Mouse (Mus musculus) forebrain, embryonic 14.5 days (tissue): Measurements from ENCODE around the gene Trp53. TPM values are rescaled to one million over a fixed set of nuclear protein-coding genes. Genes with fewer than 3 reads are reported as not detected.
"Not testable (repeated sequence)": the region's sequence is repeated elsewhere in the genome, so short reads cannot be mapped to it uniquely, and the experiment has no call there.

Experiments
- ATAC-seq: fragments of 200-750 bp; cut with Nextera tagmentation; 2 replicates; pipeline ENCODE4 v1.8.0; 2017; ENCODE audit warnings: mild to moderate bottlenecking, moderate library complexity
- DNase-seq: peaks from one replicate; pipeline ENCODE4 v3.0.0-alpha.2; 2015; ENCODE audit warnings: low spot score
- H3K27ac ChIP-seq: fragments of 300-500 bp; sonication (generic); 2 replicates; pipeline ENCODE4 v1.5.1; 2014; ENCODE audit warnings: low read depth, mild to moderate bottlenecking, control low read depth, low read length, moderate library complexity
- H3K27me3 ChIP-seq: fragments of 300-500 bp; sonication (generic); replicated peaks from 2 replicates; pipeline ENCODE4 v1.6.1; 2014; ENCODE audit warnings: low read length, control low read depth, mixed read lengths; ENCODE audit not compliant: control insufficient read depth, insufficient read depth
- H3K36me3 ChIP-seq: fragments of 300-500 bp; sonication (generic); 2 replicates; pipeline ENCODE4 v1.6.1; 2014; ENCODE audit warnings: low read length, control low read depth; ENCODE audit not compliant: control insufficient read depth, insufficient read depth
- H3K4me1 ChIP-seq: fragments of 300-500 bp; sonication (generic); 2 replicates; pipeline ENCODE4 v1.6.1; 2014; ENCODE audit warnings: antibody characterized with exemption, low read length, control low read depth; ENCODE audit not compliant: control insufficient read depth, insufficient read depth
- H3K4me2 ChIP-seq: fragments of 300-500 bp; sonication (generic); 2 replicates; pipeline ENCODE4 v1.6.1; 2014; ENCODE audit warnings: mild to moderate bottlenecking, control low read depth, low read length
- H3K4me3 ChIP-seq: fragments of 300-500 bp; sonication (generic); 2 replicates; pipeline ENCODE4 v1.5.1; 2014; ENCODE audit warnings: low read depth, low read length, control low read depth
- H3K9ac ChIP-seq: fragments of 300-500 bp; sonication (generic); 2 replicates; pipeline ENCODE4 v1.6.1; 2014; ENCODE audit warnings: mild to moderate bottlenecking, low read length, control low read depth, moderate library complexity
- H3K9me3 ChIP-seq: fragments of 300-500 bp; sonication (generic); replicated peaks from 2 replicates; pipeline ENCODE4 v1.6.1; 2016; ENCODE audit warnings: low read length, control low read depth, mixed read lengths; ENCODE audit not compliant: control insufficient read depth
- WGBS: fragments of 180-500 bp; shearing (Covaris S2); extraction: QIAGEN DNeasy Blood & Tissue Kit; methylation state at CpG from one replicate; pipeline ENCODE4 v1.1.7; 2014; 5-methylcytosine and 5-hydroxymethylcytosine counted together
- polyA plus RNA-seq: library from polyadenylated mRNA; unstranded; fragments of >200 nt; fragmentation: Nextera tagmentation; extraction: Ambion mirVana; gene quantifications from 2 replicates; pipeline ENCODE4 v1.2.1, GENCODE M21; 2014

Gene Trp53
- 111 and 113 TPM in 2 replicates for polyA plus RNA-seq

DNA sequence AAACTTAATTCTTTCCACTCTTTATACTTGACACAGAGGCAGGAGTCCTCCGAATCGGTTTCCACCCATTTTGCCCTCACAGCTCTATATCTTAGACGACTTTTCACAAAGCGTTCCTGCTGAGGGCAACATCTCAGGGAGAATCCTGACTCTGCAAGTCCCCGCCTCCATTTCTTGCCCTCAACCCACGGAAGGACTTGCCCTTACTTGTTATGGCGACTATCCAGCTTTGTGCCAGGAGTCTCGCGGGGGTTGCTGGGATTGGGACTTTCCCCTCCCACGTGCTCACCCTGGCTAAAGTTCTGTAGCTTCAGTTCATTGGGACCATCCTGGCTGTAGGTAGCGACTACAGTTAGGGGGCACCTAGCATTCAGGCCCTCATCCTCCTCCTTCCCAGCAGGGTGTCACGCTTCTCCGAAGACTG, at the start of gene Trp53, which contains the start of gene Wrap53:
Gene Trp53, plus strand, starts transcription at position 269 of the 424 bp plus-strand sequence.
Gene Wrap53, minus strand, starts transcription at position 165 of the 424 bp plus-strand sequence.
- no peaks in the 10 kb centered on the region for H3K27me3 ChIP-seq
- H3K4me3 ChIP-seq: peak within 1 kb of the TSS; percentile 72
- WGBS: 0% methylated on average over 13 of the region's 13 CpGs
- H3K27ac ChIP-seq: peak within 1 kb of the TSS; percentile 92
- DNase-seq (peak; percentile 97), ATAC-seq (peak; percentile 60)
- H3K4me2 ChIP-seq: peak within 1 kb of the TSS; percentile 85
- H3K4me1 ChIP-seq: peaks cover 22% of the 10 kb centered on the region
- H3K9ac ChIP-seq: peak within 1 kb of the TSS; percentile 82
- peaks cover 26% of the 10 kb centered on the region for H3K36me3 ChIP-seq
- no peaks in the 10 kb centered on the region for H3K9me3 ChIP-seq

DNA sequence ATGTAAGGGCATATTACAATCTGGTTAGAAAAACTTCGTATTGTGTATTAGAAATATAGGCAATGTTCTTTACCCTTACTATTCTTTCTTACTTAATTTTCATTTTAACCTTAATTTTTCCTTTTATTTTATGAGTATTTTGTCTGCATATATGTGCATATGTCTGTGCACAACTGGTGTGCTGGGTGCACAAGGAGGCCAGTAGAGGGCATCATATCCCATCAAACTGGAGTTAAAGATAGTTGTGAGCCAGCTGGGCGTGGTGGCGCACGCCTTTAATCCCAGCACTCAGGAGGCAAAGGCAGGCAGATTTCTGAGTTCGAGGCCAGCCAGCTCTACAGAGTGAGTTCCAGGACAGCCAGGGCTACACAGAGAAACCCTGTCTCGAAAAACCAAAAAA, 49.4 kb upstream of the Trp53 start:
- ATAC-seq, H3K9me3 ChIP-seq, H3K36me3 ChIP-seq, H3K27me3 ChIP-seq, DNase-seq, H3K27ac ChIP-seq, H3K4me3 ChIP-seq, H3K9ac ChIP-seq, H3K4me2 ChIP-seq: not testable (repeated sequence)
- WGBS: 85% methylated on average over 6 of the region's 6 CpGs
- peaks cover 12% of the 10 kb centered on the region for H3K4me1 ChIP-seq

DNA sequence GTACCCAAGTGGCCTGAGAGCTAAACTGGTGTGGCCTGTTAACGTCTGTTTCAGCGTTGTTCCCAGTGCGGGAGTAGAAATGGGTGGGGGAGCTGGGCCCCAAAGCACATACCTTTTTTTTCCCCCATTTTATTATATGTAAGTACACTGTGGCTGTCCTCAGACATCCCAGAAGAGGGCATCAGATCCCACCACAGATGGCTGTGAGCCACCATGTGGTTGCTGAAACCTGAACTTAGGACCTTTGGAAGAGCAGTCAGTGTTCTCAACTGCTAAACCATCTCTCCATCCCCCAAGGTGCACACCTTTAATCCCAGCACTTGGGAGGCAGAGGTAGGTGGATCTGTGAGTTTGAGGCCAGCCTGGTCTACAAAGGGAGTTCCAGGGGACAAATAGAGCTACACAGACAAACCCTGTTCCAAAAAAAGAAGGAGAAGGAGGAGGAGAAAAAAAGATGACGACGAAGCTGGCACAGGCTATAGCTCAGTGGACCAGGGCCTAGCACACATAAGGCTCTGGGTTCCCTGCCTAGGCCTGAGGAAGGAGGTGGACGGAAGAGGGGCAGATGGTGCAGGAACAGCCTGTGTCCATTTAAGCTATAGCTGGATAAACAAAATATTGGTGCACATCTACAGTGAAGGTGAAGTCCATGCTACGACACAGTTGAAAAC, 47.5 kb upstream of the Trp53 start:
- no peak for DNase-seq
- WGBS: 86% methylated on average over 7 of the region's 7 CpGs

DNA sequence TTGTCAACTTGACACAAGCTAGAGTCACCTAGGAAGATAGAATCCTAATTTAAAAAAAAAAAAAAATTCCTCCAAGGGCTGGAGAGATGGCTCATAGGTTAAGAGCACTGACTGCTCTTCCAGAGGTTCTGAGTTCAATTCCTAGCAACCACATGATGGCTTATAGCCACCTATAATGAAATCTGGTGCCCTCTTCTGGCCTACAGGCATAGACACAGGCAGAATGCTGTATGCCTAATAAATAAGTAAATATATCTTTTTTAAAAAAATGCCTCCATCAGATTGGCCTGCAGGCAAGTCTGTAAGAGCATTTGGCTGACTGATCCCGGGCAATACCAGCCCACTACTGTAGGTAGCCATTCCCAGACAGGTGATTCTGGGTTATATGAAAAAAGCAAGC, 45.2 kb upstream of the Trp53 start:
- no peaks in the 10 kb centered on the region for H3K4me1 ChIP-seq
- no peak overlapping the region for H3K4me2 ChIP-seq
- no peaks in the 10 kb centered on the region for H3K36me3 ChIP-seq
- whole genome bisulfite sequencing: 75% methylated on average over 1 of the region's 1 CpGs
- DNase-seq (no peak), ATAC-seq (no peak)
- no peaks in the 10 kb centered on the region for H3K27me3 ChIP-seq
- H3K9me3 ChIP-seq: no peaks in the 10 kb centered on the region
- no peak overlapping the region for H3K27ac ChIP-seq
- H3K4me3 ChIP-seq: no peak overlapping the region
- no peak overlapping the region for H3K9ac ChIP-seq

More for the DNA sequence above, 47.5 kb upstream of the Trp53 start:
- no peak for ATAC-seq
- Histone ChIP-seq H3K4me2 (no peak overlapping the region), H3K27ac (no peak overlapping the region), H3K9me3 (no peaks in the 10 kb centered on the region), H3K9ac (no peak overlapping the region), H3K4me3 (no peak overlapping the region), H3K4me1 (peaks cover 5% of the 10 kb centered on the region; the same call in 1 of the 2 replicates), H3K27me3 (no peaks in the 10 kb centered on the region), H3K36me3 (no peaks in the 10 kb centered on the region)

DNA sequence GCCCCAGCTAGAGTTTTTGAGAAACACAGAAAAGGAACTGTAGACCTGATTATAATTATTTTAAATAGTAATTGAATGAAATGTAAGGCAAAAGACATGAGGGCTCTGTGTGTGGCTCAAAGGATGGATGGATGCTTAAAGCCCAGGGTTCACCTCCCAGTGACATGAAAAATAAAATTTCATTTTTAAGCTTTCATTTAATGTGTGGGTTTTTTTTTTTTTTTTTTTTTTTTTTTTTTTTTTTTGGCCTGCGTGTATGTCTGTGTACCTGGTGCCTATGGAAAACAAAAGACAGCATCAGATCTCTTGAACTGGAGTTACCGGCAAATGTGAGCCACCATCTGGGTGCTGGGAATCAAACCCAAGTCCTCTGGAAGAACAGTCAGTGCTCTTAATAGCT, 39.5 kb upstream of the Trp53 start:
- ATAC-seq: no peak
- H3K4me1 ChIP-seq: peaks cover 15% of the 10 kb centered on the region
- no peaks in the 10 kb centered on the region for H3K36me3 ChIP-seq
- WGBS: 83% methylated on average over 2 of the region's 2 CpGs
- no peak overlapping the region for H3K27ac ChIP-seq
- no peak overlapping the region for H3K4me2 ChIP-seq
- no peaks in the 10 kb centered on the region for H3K9me3 ChIP-seq
- no peak overlapping the region for H3K4me3 ChIP-seq
- no peaks in the 10 kb centered on the region for H3K27me3 ChIP-seq
- no peak for DNase-seq
- H3K9ac ChIP-seq: no peak overlapping the region

DNA sequence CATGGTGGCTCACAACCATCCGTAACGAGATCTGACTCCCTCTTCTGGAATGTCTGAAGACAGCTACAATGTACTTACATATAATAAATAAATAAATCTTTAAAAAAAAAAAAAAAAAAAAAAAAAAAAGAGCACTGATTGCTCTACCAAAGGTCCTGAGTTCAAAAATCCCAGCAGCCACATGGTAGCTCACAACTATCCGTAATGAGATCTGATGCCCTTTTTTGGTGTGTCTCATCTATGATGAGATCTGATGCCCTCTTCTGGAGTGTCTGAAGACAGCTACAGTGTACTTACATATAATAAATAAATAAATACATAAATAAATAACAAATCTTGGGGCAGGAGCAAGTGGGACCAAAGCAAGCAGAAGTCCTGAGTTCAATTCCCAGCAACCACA, 38.4 kb upstream of the Trp53 start:
- H3K9ac ChIP-seq, H3K27me3 ChIP-seq, ATAC-seq, H3K36me3 ChIP-seq, H3K4me3 ChIP-seq, DNase-seq, H3K4me2 ChIP-seq, H3K9me3 ChIP-seq, H3K27ac ChIP-seq: not testable (repeated sequence)
- 83% methylated on average over 1 of the region's 3 CpGs for WGBS
- H3K4me1 ChIP-seq: peaks cover 23% of the 10 kb centered on the region

DNA sequence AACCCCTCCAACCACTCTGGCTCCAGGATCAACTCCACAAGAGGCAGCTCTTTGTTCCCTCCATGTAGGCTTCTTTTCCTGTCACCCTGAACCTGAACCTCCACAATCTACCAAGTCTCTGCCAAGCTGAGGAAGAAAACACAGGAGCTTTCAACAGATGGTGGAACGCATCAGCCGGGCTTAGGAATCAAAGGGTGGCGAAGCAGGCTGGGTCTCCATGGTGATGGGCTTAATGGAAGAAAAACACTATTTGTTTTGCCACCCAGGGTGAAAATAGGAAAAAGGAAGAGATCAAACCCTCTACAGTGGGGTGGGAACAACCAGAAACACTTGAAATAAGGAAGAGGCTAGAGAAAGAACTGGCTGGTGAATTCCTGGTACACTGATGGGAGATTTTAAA, 36.6 kb upstream of the Trp53 start:
- peaks cover 38% of the 10 kb centered on the region for H3K4me1 ChIP-seq
- DNase-seq (peak; percentile 73), ATAC-seq (peak; percentile 18; the same call in 1 of the 2 replicates)
- no peak overlapping the region for H3K9ac ChIP-seq
- no peaks in the 10 kb centered on the region for H3K9me3 ChIP-seq
- H3K4me2 ChIP-seq: no peak overlapping the region
- H3K27ac ChIP-seq: peak overlapping the region; percentile 81
- H3K4me3 ChIP-seq: no peak overlapping the region
- no peaks in the 10 kb centered on the region for H3K36me3 ChIP-seq
- H3K27me3 ChIP-seq: no peaks in the 10 kb centered on the region
- WGBS: 8% methylated on average over 3 of the region's 3 CpGs

DNA sequence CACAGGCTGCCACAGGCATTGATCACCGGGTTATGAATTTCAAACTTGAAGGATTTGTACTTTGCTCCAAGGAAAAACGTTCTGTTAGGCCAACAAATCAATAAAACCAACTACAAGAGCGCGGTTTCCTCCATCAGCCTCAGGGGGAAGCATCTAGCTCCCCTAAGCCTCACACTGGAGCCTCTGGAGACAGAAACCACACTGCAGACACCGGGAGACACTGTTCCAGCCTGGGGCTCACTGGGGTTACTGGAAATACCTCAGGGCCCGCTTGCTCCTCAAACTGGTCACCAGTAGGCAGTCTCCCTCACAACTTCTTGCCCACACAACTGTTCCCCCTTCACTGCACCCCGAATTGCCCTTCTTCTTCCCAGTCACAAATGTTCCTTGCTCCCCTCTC, 34.2 kb upstream of the Trp53 start:
- H3K4me3 ChIP-seq: peak overlapping the region; percentile 45
- H3K36me3 ChIP-seq: no peaks in the 10 kb centered on the region
- peak overlapping the region; percentile 75 for H3K9ac ChIP-seq
- H3K27me3 ChIP-seq: no peaks in the 10 kb centered on the region
- DNase-seq (peak; percentile 51), ATAC-seq (peak; percentile 21; the same call in 1 of the 2 replicates)
- peak overlapping the region; percentile 95 for H3K4me2 ChIP-seq
- WGBS: 11% methylated on average over 7 of the region's 7 CpGs
- H3K27ac ChIP-seq: peak overlapping the region; percentile 95
- peaks cover 46% of the 10 kb centered on the region for H3K4me1 ChIP-seq
- H3K9me3 ChIP-seq: no peaks in the 10 kb centered on the region

DNA sequence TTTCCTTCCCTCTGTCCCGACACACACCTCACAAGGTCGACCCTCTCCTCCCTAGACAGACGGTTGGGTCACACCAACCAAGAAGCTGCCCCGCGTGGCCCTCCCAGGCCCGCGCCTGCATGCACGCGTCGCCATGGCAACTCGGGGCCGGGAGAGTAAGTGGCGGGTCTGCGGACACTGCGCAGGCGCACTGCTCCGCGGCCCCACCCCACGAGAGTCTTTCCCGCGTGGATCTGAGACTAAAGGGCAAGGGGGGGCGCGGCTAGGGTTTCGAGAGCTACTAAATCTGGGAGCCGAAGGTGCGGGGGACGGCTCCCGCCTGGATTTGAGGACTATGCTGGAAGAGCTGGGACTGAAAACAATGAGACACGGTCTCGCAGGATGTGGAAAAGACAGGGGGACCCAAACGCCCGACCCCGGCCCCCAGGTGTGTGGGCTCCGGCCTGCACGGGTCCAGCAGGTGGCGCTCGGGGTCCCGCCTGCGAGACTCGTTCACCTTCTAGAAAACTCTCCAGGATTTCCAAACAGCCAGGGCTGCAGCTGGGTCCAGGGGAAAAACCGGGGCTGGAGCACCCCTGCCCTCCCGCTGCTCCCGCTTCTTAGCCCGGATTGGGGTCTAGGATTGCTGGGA, 33.6 kb upstream of the Trp53 start:
- Histone ChIP-seq H3K36me3 (no peaks in the 10 kb centered on the region), H3K27me3 (no peaks in the 10 kb centered on the region), H3K27ac (peak overlapping the region; percentile 95), H3K4me3 (peak overlapping the region; percentile 45), H3K9ac (peak overlapping the region; percentile 75), H3K4me1 (peaks cover 46% of the 10 kb centered on the region), H3K4me2 (peak overlapping the region; percentile 95), H3K9me3 (no peaks in the 10 kb centered on the region)
- WGBS: 0% methylated on average over 44 of the region's 44 CpGs
- peak; percentile 88 for DNase-seq
- peak; percentile 70 for ATAC-seq
